Mouse (Mus musculus) stomach, embryonic 15.5 days (tissue): ENCODE data around the gene Olfr1180. TPM values are rescaled to one million over a fixed set of nuclear protein-coding genes. Genes with fewer than 3 reads are reported as not detected.
"Not testable (repeated sequence)": the region's sequence is repeated elsewhere in the genome, so short reads cannot be mapped to it uniquely, and the experiment has no call there.

ENCODE experiments used
- ATAC-seq: fragments of 200-750 bp; cut with Nextera tagmentation; 2 replicates; pipeline ENCODE4 v1.8.0; 2017; ENCODE audit warnings: low read depth, moderate number of reproducible peaks, moderate TSS enrichment; ENCODE audit not compliant: insufficient read depth, low FRiP score
- H3K27ac ChIP-seq: fragments of 300-500 bp; sonication (generic); 2 replicates; pipeline ENCODE4 v1.5.1; 2015; ENCODE audit warnings: mild to moderate bottlenecking, inconsistent platforms
- H3K27me3 ChIP-seq: fragments of 300-500 bp; sonication (generic); replicated peaks from 2 replicates; pipeline ENCODE4 v1.6.1; 2015; ENCODE audit warnings: inconsistent platforms
- H3K36me3 ChIP-seq: fragments of 300-500 bp; sonication (generic); 2 replicates; pipeline ENCODE4 v1.6.1; 2015; ENCODE audit warnings: inconsistent platforms
- H3K4me1 ChIP-seq: fragments of 300-500 bp; sonication (generic); 2 replicates; pipeline ENCODE4 v1.6.1; 2015; ENCODE audit warnings: inconsistent platforms
- H3K4me2 ChIP-seq: fragments of 300-500 bp; sonication (generic); 2 replicates; pipeline ENCODE4 v1.6.1; 2015; ENCODE audit warnings: mild to moderate bottlenecking, inconsistent platforms
- H3K4me3 ChIP-seq: fragments of 300-500 bp; sonication (generic); replicated peaks from 2 replicates; pipeline ENCODE4 v1.5.1; 2015; ENCODE audit warnings: inconsistent platforms
- H3K9ac ChIP-seq: fragments of 300-500 bp; sonication (generic); 2 replicates; pipeline ENCODE4 v1.6.1; 2015; ENCODE audit warnings: inconsistent platforms
- H3K9me3 ChIP-seq: fragments of 300-500 bp; sonication (generic); 2 replicates; pipeline ENCODE4 v1.6.1; 2016; ENCODE audit warnings: inconsistent platforms
- WGBS: fragments of 180-500 bp; shearing (Covaris S2); methylation state at CpG from one replicate; pipeline ENCODE4 v1.1.7; 2015; 5-methylcytosine and 5-hydroxymethylcytosine counted together
- polyA plus RNA-seq: library from polyadenylated mRNA; unstranded; fragments of >200 nt; fragmentation: Nextera tagmentation; extraction: Ambion mirVana; gene quantifications from 2 replicates; pipeline ENCODE4 v1.2.1, GENCODE M21; 2015

The Olfr1180 gene
- polyA plus RNA-seq = not detected in 2 replicates

GRCm38 (mm10) chr2:88419051-88419450 lies at the start of gene Olfr1180:
Olfr1180 (minus strand) TSS chr2:88419151.
- no peak within 1 kb of the TSS for H3K4me3 ChIP-seq
- 62% methylated on average over 2 of the region's 2 CpGs for WGBS
- H3K4me1 ChIP-seq = no peaks in the 10 kb centered on the region
- H3K36me3 ChIP-seq = no peaks in the 10 kb centered on the region
- H3K9me3 ChIP-seq = no peaks in the 10 kb centered on the region
- H3K4me2 ChIP-seq = no peak within 1 kb of the TSS
- H3K27ac ChIP-seq = no peak within 1 kb of the TSS
- ATAC-seq = no peak
- H3K27me3 ChIP-seq = no peaks in the 10 kb centered on the region
- no peak within 1 kb of the TSS for H3K9ac ChIP-seq

- not testable (repeated sequence) for H3K36me3 ChIP-seq, H3K9ac ChIP-seq, H3K4me2 ChIP-seq, H3K4me1 ChIP-seq, H3K27me3 ChIP-seq, H3K27ac ChIP-seq, ATAC-seq, H3K4me3 ChIP-seq, H3K9me3 ChIP-seq
- WGBS = 75% methylated on average over 1 of the region's 1 CpGs
These were observed 35.6 kb upstream of the Olfr1180 start, which contains the start of gene Olfr1183 for GRCm38 (mm10) chr2:88454567-88454966. Olfr1183 (plus strand) TSS chr2:88454867.

- Histone ChIP-seq H3K4me1 (no peaks in the 10 kb centered on the region), H3K9ac (no peak within 1 kb of the TSS), H3K27me3 (no peaks in the 10 kb centered on the region), H3K4me3 (no peak within 1 kb of the TSS), H3K9me3 (no peaks in the 10 kb centered on the region), H3K27ac (no peak within 1 kb of the TSS), H3K4me2 (no peak within 1 kb of the TSS), H3K36me3 (no peaks in the 10 kb centered on the region)
- WGBS = 79% methylated on average over 1 of the region's 1 CpGs
- ATAC-seq = no peak
These were observed 30.1 kb upstream of the Olfr1180 start, which contains the start of gene Gm13757 for GRCm38 (mm10) chr2:88449031-88449430. Gm13757 (minus strand) TSS chr2:88449131.

- no peak for ATAC-seq
- WGBS = 71% methylated on average over 1 of the region's 1 CpGs
These were observed 7.1 kb upstream of the Olfr1180 start, which contains the start of gene Olfr1181 for GRCm38 (mm10) chr2:88426071-88426470. Olfr1181 (minus strand) TSS chr2:88426171.

GRCm38 (mm10) chr2:88406353-88406752 lies 12.6 kb downstream of the Olfr1180 start, which contains the start of gene Olfr1179:
Olfr1179 (minus strand) TSS chr2:88406453.
- H3K4me1 ChIP-seq = no peaks in the 10 kb centered on the region
- no peak within 1 kb of the TSS for H3K9ac ChIP-seq
- H3K4me3 ChIP-seq = no peak within 1 kb of the TSS
- H3K27ac ChIP-seq = no peak within 1 kb of the TSS
- no peak for ATAC-seq
- 81% methylated on average over 3 of the region's 3 CpGs for WGBS
- H3K4me2 ChIP-seq = no peak within 1 kb of the TSS
- H3K27me3 ChIP-seq = no peaks in the 10 kb centered on the region
- H3K9me3 ChIP-seq = no peaks in the 10 kb centered on the region
- no peaks in the 10 kb centered on the region for H3K36me3 ChIP-seq

More at GRCm38 (mm10) chr2:88426071-88426470, 7.1 kb upstream of the Olfr1180 start, which contains the start of gene Olfr1181:
- no peak within 1 kb of the TSS for H3K9ac ChIP-seq
- no peak within 1 kb of the TSS for H3K4me2 ChIP-seq
- H3K4me3 ChIP-seq = no peak within 1 kb of the TSS
- H3K9me3 ChIP-seq = no peaks in the 10 kb centered on the region
- no peaks in the 10 kb centered on the region for H3K4me1 ChIP-seq
- no peaks in the 10 kb centered on the region for H3K27me3 ChIP-seq
- H3K27ac ChIP-seq = no peak within 1 kb of the TSS
- H3K36me3 ChIP-seq = no peaks in the 10 kb centered on the region

- ATAC-seq = no peak
- H3K27me3 ChIP-seq = no peaks in the 10 kb centered on the region
- 89% methylated on average over 1 of the region's 1 CpGs for WGBS
These were observed 32.2 kb downstream of the Olfr1180 start, which contains the start of gene Olfr1178 for GRCm38 (mm10) chr2:88386762-88387161. Olfr1178 (plus strand) TSS chr2:88387062.

More at GRCm38 (mm10) chr2:88386762-88387161, 32.2 kb downstream of the Olfr1180 start, which contains the start of gene Olfr1178:
- Histone ChIP-seq H3K27ac (no peak within 1 kb of the TSS), H3K36me3 (no peaks in the 10 kb centered on the region), H3K9me3 (no peaks in the 10 kb centered on the region), H3K4me3 (no peak within 1 kb of the TSS), H3K4me1 (no peaks in the 10 kb centered on the region), H3K4me2 (no peak within 1 kb of the TSS), H3K9ac (no peak within 1 kb of the TSS)

Other genes starting within 250 kb of the Olfr1180 start
- not detected in 2 replicates for gene Olfr1168, start 237.3 kb downstream of the Olfr1180 start, polyA plus RNA-seq
- gene Olfr1170, start 190.8 kb downstream of the Olfr1180 start, polyA plus RNA-seq = not detected in 2 replicates
- not detected in 2 replicates for gene Olfr1173, start 139.3 kb downstream of the Olfr1180 start, polyA plus RNA-seq
- gene Olfr1174-ps, start 104.0 kb downstream of the Olfr1180 start, polyA plus RNA-seq = not detected in 2 replicates
- gene Olfr1175-ps, start 91.9 kb downstream of the Olfr1180 start, polyA plus RNA-seq = not detected in 2 replicates
- not detected in 2 replicates for gene Olfr1176, start 82.4 kb downstream of the Olfr1180 start, polyA plus RNA-seq
- gene Olfr1177-ps, start 72.7 kb downstream of the Olfr1180 start, polyA plus RNA-seq = not detected in 2 replicates
- gene Olfr1178, start 32.1 kb downstream of the Olfr1180 start, polyA plus RNA-seq = not detected in 2 replicates
- gene Olfr1179, start 12.7 kb downstream of the Olfr1180 start, polyA plus RNA-seq = not detected in 2 replicates
- not detected in 2 replicates for gene Olfr1181, start 7.0 kb upstream of the Olfr1180 start, polyA plus RNA-seq
- gene Gm13757, start 30.0 kb upstream of the Olfr1180 start, polyA plus RNA-seq = not detected in 2 replicates
- gene Olfr1183, start 35.7 kb upstream of the Olfr1180 start, polyA plus RNA-seq = not detected in 2 replicates
- gene Olfr1184, start 64.4 kb upstream of the Olfr1180 start, polyA plus RNA-seq = not detected in 2 replicates
- not detected in 2 replicates for gene Olfr1185-ps1, start 74.2 kb upstream of the Olfr1180 start, polyA plus RNA-seq
- gene Olfr1186, start 99.4 kb upstream of the Olfr1180 start, polyA plus RNA-seq = not detected in 2 replicates
- gene Olfr1188, start 137.8 kb upstream of the Olfr1180 start, polyA plus RNA-seq = not detected in 2 replicates
- not detected in 2 replicates for gene Olfr1189, start 167.3 kb upstream of the Olfr1180 start, polyA plus RNA-seq
- gene Olfr1191-ps1, start 221.4 kb upstream of the Olfr1180 start, polyA plus RNA-seq = not detected in 2 replicates
- gene Olfr1192-ps1, start 229.4 kb upstream of the Olfr1180 start, polyA plus RNA-seq = not detected in 2 replicates